ENCODE assay signal across 35 mouse cellular contexts in genomic region chr5:76420606-76421005, GRCm38 (mm10). TPM values are rescaled to one million over a fixed set of nuclear protein-coding genes. Genes with fewer than 3 reads are reported as not detected.
"Had no signal": no experiment of that assay in that cellular context is flagged by ENCODE, and none has a peak within 500 bp of the region (broad histone marks: within the 10 kb centered on the region; RNA-seq: fewer than 3 reads in every experiment).

No protein-coding gene starts in this region.

- H3K4me2 ChIP-seq: embryonic facial prominence, embryonic 12.5 days; embryonic facial prominence, embryonic 13.5 days; embryonic facial prominence, embryonic 15.5 days; forebrain, embryonic 12.5 days; forebrain, embryonic 13.5 days; forebrain, embryonic 15.5 days had no signal

- H3K27me3 ChIP-seq: embryonic facial prominence, embryonic 12.5 days; embryonic facial prominence, embryonic 13.5 days; embryonic facial prominence, embryonic 15.5 days; forebrain, embryonic 12.5 days; forebrain, embryonic 13.5 days; forebrain, embryonic 15.5 days had no signal

- H3K9ac ChIP-seq: embryonic facial prominence, embryonic 12.5 days; embryonic facial prominence, embryonic 13.5 days; embryonic facial prominence, embryonic 15.5 days; forebrain, embryonic 12.5 days; forebrain, embryonic 13.5 days; forebrain, embryonic 15.5 days; forebrain, postnatal 0 days had no signal

- ATAC-seq: forebrain, embryonic 13.5 days; forebrain, embryonic 14.5 days; forebrain, embryonic 15.5 days; forebrain, embryonic 16.5 days; forebrain, postnatal 0 days had no signal

- DNase-seq: cerebellum, adult 8-10 months; cerebellum, adult 9-10 months; cerebellum, adult 9-11 months; cerebellum, postnatal 10 days; cerebellum, postnatal 14 days; cerebellum, postnatal 25 days; cerebellum, postnatal 36 days; embryo, embryonic 11 days; forebrain, postnatal 0 days; gastrocnemius, adult 2 months; gastrocnemius, postnatal 14 days; gastrocnemius, postnatal 25 days; gastrocnemius, postnatal 36 days; heart, adult 11 months; heart, adult 18-20 months; heart, adult 2 months had no signal

- H3K4me1 ChIP-seq: embryonic facial prominence, embryonic 10.5 days; embryonic facial prominence, embryonic 12.5 days; embryonic facial prominence, embryonic 15.5 days; forebrain, embryonic 12.5 days; forebrain, embryonic 13.5 days; forebrain, embryonic 15.5 days had no signal

- H3K36me3 ChIP-seq: embryonic facial prominence, embryonic 10.5 days; embryonic facial prominence, embryonic 12.5 days; embryonic facial prominence, embryonic 13.5 days; embryonic facial prominence, embryonic 15.5 days; forebrain, embryonic 10.5 days; forebrain, embryonic 12.5 days; forebrain, embryonic 15.5 days had no signal

- H3K4me3 ChIP-seq: embryonic facial prominence, embryonic 10.5 days; embryonic facial prominence, embryonic 12.5 days; embryonic facial prominence, embryonic 13.5 days; embryonic facial prominence, embryonic 15.5 days; erythroblast, embryonic 14.5 days; forebrain, embryonic 10.5 days; forebrain, embryonic 12.5 days; forebrain, embryonic 13.5 days; forebrain, embryonic 15.5 days; gastrocnemius, adult 2 months; heart, adult 2 months had no signal

- H3K27ac ChIP-seq: embryonic facial prominence, embryonic 10.5 days; embryonic facial prominence, embryonic 12.5 days; embryonic facial prominence, embryonic 13.5 days; embryonic facial prominence, embryonic 15.5 days; forebrain, embryonic 10.5 days; forebrain, embryonic 12.5 days; forebrain, embryonic 13.5 days; forebrain, embryonic 15.5 days; gastrocnemius, adult 2 months; heart, adult 2 months had no signal

- H3K9me3 ChIP-seq: embryonic facial prominence, embryonic 10.5 days; embryonic facial prominence, embryonic 12.5 days; embryonic facial prominence, embryonic 13.5 days; embryonic facial prominence, embryonic 15.5 days; forebrain, embryonic 10.5 days; forebrain, embryonic 12.5 days; forebrain, embryonic 13.5 days; forebrain, embryonic 15.5 days had no signal

RNA-seq across cellular contexts. Expression of gene Nmu, which starts 57.0 kb away (rescaled TPM):
- total RNA-seq: common myeloid progenitor, adult 5-6 weeks; forebrain, postnatal 0 days; gastrocnemius, adult 18-20 months; gastrocnemius, adult 2 months; gastrocnemius, adult 8-10 months; gastrocnemius, postnatal 14 days; gastrocnemius, postnatal 25 days; gastrocnemius, postnatal 36 days; granulocyte monocyte progenitor cell, adult 5-6 weeks; heart, adult 18-20 months; heart, adult 2 months; heart, adult 8-10 months had no signal
- polyA plus RNA-seq: cortical plate, adult 2 months; embryonic facial prominence, embryonic 14.5 days; erythroblast, embryonic 14.5 days; forebrain, embryonic 11.5 days; forebrain, embryonic 12.5 days; forebrain, embryonic 13.5 days; forebrain, embryonic 14.5 days; forebrain, embryonic 16.5 days; heart, adult 2 months had no signal
